Mouse (Mus musculus): ENCODE measurements around the gene Gck. TPM values are rescaled to one million over a fixed set of nuclear protein-coding genes. Genes with fewer than 3 reads are reported as not detected.
"Not testable (repeated sequence)": the region's sequence is repeated elsewhere in the genome, so short reads cannot be mapped to it uniquely, and the experiment has no call there.

Gck gene
- total RNA-seq, 2 experiments from 2014 or later = 4.6 to 6.6 TPM

GRCm38 (mm10) chr11:5913936-5914335 is 35.9 kb downstream of the Gck start:
- DNase-seq = no peak
- intact Hi-C loops (cut with DNase I) = loop anchor here (2.0 kb wide), 1 partner anchor 27 kb away; no protein-coding TSS in a partner anchor

GRCm38 (mm10) chr11:5913256-5913655 is 36.6 kb downstream of the Gck start:
- intact Hi-C loops (cut with DNase I) = loop anchor here (2.0 kb wide), 1 partner anchor 26 kb away; no protein-coding TSS in a partner anchor
- no peak for DNase-seq

GRCm38 (mm10) chr11:5912635-5913034 is 37.2 kb downstream of the Gck start:
- intact Hi-C loops (cut with DNase I) = loop anchor here (2.0 kb wide), 1 partner anchor 26 kb away; no protein-coding TSS in a partner anchor
- DNase-seq = peak; percentile 65 to 77

GRCm38 (mm10) chr11:5908642-5909041 is 41.2 kb downstream of the Gck start:
- intact Hi-C loops (cut with DNase I) = no loop called here
- DNase-seq = no peak

DNA sequence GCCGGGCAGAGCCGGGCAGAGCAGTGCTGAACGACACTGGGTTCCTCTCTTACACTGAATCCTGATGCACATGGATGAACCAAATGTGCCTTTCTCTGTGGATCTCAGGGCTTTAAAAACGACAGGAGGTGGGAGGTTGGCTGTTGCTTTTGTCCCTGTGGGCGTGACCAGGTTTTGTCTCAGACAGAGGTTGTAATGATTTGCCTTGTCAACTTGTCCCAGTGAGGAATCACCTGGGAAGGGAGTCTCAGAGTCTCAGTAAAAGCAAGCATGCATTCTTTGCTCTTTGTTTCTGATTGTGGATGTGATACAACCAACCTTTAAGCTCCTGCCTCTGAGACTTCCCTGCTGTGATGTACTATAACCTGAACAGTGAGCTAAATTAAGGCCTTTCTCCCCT is 42.8 kb downstream of the Gck start:
- intact Hi-C loops (cut with DNase I) = no loop called here
- DNase-seq = no peak

- DNase-seq = no peak
- intact Hi-C loops (cut with DNase I) = no loop called here
These were observed 43.9 kb downstream of the Gck start for GRCm38 (mm10) chr11:5905778-5906518.

DNA sequence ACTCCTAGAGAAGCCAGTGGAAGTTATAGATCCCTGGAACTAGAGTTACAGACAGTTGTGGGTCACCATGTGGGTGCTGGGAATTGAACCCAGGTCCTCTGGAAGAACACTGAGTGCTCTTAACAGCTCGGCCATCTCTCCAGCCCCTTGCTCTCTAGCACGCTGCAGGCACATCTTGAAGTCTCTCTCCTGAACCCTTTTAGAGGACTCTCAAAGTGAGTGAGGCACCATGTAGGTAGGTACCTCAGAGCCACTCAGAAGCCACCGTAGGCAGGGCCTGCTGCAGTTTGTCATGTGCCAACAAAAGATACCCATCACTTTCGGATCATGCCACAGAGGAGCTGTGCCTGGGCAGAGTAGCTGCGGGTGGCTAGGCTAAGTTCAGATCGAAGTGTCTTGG is 45.0 kb downstream of the Gck start:
- intact Hi-C loops (cut with DNase I) = no loop called here
- no peak for DNase-seq

DNA sequence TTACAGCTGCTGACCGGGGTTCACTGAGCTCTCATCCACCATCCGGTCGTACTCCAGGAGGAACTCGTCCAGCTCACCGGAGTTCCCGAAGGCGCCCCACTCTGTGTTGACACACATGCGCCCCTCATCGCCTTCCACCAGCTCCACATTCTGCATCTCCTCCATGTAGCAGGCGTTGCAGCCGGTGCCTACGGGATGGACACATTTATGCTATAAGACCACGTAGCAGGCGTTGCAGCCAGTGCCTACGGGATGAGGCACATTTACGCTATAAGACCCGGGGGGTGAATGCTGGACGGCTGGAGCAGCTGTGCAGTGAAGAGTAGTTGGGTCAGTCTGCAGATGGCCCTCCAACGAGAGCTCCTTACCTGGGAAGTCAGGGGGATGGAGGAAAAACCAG is 45.5 kb downstream of the Gck start:
- intact Hi-C loops (cut with DNase I) = no loop called here
- no peak for DNase-seq

DNA sequence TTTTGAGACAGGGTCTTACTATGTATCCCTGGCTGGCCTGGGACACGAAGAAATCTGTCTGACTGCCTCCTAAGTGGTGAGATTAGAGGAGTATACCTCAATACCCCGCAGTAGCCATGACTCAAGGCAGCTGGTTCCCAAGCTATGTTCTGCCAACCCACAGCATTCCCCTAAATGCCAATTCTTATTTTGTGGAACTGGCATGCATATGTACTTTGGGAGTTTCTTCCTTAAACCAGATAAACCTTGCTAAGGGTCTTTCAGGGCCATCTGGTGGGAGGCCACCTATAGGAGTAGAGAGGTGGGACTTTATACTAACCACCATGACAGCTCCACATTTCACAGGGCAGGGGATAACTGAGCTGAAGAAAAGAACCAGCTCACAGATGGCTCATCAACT is 46.0 kb downstream of the Gck start:
- intact Hi-C loops (cut with DNase I) = no loop called here

GRCm38 (mm10) chr11:5902390-5902789 is 47.5 kb downstream of the Gck start:
- intact Hi-C loops (cut with DNase I) = no loop called here
- DNase-seq = no peak

More for the DNA sequence above, 46.0 kb downstream of the Gck start:
- no peak for DNase-seq

DNA sequence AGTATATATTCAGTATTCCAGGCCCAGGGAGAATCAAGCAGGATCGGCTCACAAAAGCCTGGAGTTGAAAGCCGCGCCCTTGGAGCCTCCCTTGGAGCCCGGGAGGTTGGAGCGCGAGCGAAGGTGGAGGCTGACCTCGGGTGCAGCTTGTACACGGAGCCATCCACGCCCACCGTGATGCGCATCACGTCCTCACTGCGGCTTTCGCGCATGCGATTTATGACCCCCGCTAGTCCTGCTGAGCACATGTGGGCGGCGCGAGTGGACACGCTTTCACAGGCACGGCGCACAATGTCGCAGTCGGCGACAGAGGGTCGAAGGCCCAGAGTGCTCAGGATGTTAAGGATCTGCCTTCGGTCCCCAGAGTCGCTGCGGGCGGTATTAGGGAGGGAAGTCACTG is 47.9 kb downstream of the Gck start:
- intact Hi-C loops (cut with DNase I) = no loop called here
- DNase-seq = peak; percentile 34 to 43

DNA sequence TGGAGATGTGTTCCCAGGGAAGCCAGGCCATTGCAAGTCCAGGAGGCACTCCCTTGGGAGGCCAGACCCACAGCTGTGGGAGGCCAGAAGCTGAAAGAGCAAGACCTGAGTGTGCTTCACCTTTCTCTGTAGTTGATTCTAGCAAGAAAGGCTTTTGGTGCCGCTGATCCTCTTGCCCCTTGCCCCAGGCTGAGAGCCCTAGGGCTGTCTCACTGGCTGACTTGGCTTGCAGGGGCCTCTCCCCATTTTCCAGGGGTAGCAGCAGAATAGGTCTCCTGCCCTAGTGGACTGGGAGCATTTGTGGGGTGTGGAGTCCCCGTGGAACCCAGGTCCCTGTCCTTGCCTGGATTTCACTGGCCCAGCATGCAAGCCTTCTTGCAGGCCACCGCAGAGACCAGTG is 48.6 kb downstream of the Gck start:
- intact Hi-C loops (cut with DNase I) = no loop called here
- no peak for DNase-seq

- intact Hi-C loops (cut with DNase I) = no loop called here
- peak in 1 of 2 experiments; percentile 50 for DNase-seq
These were observed 50.6 kb downstream of the Gck start for GRCm38 (mm10) chr11:5899286-5899685.

DNA sequence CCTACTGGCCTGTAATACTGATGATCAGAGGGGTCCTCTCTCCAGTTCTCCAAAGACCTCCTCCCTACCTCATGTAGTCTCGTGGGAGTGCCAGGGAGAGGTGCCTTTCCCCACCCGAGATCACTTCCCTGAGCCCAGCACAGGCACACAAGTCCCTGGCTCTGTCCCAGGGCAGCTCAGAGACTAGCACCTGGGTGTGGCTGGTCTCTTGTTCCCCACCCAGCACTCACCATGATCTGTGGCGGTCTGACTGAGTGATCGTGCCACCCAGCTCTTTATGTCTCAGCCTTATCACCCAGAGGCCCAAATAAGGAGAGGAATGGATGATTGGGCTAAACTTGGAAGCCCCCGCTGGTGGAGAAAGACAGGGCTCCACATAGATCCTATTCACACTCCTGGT is 51.4 kb downstream of the Gck start, which contains the start of gene Myl7:
Gene Myl7 (minus strand): TSS at position 252 of the 400 bp plus-strand sequence.
- DNase-seq = no peak
- intact Hi-C loops (cut with DNase I) = no loop called here

DNA sequence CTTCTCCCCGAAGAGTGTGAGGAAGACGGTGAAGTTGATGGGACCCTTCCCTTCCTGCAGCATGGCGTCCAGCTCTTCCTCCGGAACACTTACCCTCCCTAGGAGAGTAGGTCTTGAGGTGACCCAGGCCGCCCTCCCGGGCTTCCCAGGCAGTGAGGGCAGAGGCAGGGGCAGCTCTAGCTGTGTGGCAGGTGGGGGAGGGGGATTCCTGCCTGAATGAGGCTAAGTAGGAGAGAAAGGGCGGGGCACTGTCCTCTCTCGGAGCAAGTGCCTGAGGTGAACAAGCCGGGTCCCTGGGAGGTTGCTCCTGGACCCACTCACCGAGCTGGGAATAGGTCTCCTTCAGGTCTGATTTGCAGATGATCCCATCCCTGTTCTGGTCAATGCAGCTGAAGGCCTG is 52.0 kb downstream of the Gck start:
- DNase-seq = no peak
- intact Hi-C loops (cut with DNase I) = no loop called here

DNA sequence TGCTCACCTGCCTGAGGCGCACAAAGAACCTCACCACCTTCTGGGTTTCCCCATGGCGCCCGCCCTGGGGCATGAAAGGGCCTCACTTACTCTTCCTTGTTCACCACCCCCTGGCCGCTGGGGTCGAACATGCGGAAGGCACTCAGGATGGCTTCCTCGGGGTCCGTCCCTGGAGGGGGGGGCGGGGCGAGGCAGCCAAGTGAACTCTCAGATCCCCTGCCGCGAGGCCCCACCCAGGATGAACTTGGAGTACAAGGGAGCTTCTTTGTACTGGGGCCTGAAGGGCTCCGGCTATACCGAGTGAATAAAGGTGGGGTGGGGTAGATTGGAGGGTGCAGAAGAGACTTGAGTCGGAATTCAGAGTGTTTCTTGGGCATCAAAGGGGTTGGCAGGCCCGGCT is 52.7 kb downstream of the Gck start:
- DNase-seq = no peak
- intact Hi-C loops (cut with DNase I) = no loop called here

- DNase-seq = no peak
- intact Hi-C loops (cut with DNase I) = no loop called here
These were observed 56.1 kb downstream of the Gck start for GRCm38 (mm10) chr11:5893807-5894206.

DNA sequence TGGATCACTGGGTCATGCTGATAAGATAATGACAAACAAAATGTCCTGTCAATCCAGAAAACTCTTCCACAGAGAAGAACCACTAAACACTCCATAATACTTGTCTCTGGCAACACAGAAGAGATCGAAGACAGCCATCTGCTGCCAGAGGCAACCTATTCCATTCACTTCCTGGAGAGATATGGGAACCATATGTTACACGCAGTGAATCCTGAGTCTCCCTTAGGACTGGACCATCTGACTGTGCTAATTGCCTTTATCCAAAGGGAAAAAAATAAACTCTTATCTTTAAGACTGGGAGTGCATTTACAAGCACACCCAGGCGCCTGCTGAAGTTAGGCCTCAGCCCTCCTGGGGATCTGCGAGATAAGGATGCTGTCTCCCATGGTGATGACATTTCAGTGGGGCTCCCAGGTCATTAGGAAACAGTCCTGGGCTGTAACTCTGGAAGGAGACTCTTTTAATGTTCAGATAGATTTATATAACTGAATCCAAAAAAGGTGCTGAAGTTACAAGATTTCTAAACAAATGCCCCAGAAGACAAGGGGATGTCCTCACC is 57.0 kb downstream of the Gck start:
- intact Hi-C loops (cut with DNase I) = no loop called here
- DNase-seq = no peak

- intact Hi-C loops (cut with DNase I) = no loop called here
- peak in 1 of 2 experiments; percentile 49 for DNase-seq
These were observed 57.7 kb downstream of the Gck start for GRCm38 (mm10) chr11:5892151-5892591.

DNA sequence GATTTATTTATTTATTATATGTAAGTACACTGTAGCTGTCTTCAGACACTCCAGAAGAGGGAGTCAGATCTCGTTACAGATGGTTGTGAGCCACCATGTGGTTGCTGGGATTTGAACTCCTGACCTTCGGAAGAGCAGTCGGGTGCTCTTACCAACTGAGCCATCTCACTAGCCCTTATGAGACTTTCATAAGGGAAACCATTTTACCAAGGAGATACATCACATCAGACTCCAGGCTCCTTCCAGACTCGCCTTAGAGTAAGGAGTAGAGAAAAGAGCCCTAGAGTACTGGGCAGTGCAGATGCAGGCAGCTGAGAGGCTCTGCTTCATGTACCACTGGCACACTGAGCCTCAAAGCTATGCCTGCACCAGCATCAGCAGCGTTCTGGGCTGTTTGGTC is 61.3 kb downstream of the Gck start:
- intact Hi-C loops (cut with DNase I) = loop anchor here (5.0 to 10.0 kb wide), 4 partner anchors 91 to 404 kb away; partner anchors contain the start of genes Mrps24 and Xbp1
- not testable (repeated sequence) for DNase-seq

- no peak for DNase-seq
- intact Hi-C loops (cut with DNase I) = loop anchor here (2.0 to 10.0 kb wide), 5 partner anchors 26 to 402 kb away; partner anchors contain the start of genes Mrps24 and Xbp1
These were observed 62.6 kb downstream of the Gck start for GRCm38 (mm10) chr11:5887250-5887649.

- intact Hi-C loops (cut with DNase I) = loop anchor here (2.0 to 10.0 kb wide), 5 partner anchors 27 to 401 kb away; partner anchors contain the start of genes Mrps24 and Xbp1
- DNase-seq = peak; percentile 74 to 80
These were observed 63.7 kb downstream of the Gck start for GRCm38 (mm10) chr11:5886187-5886586.
